Mouse (Mus musculus) heart, embryonic 12.5 days (tissue): ENCODE measurements around the gene Artn. TPM values are rescaled to one million over a fixed set of nuclear protein-coding genes. Genes with fewer than 3 reads are reported as not detected.
A peak's percentile ranks its signal among the peaks of the same experiment; 100 is the strongest.

Source experiments
- ATAC-seq: fragments of 200-750 bp; cut with Nextera tagmentation; 2 replicates; pipeline ENCODE4 v1.8.0; 2017; ENCODE audit warnings: moderate TSS enrichment, moderate library complexity; ENCODE audit not compliant: insufficient number of reproducible peaks, low FRiP score
- H3K27ac ChIP-seq: fragments of 300-500 bp; sonication (generic); 2 replicates; pipeline ENCODE4 v1.5.1; 2016; ENCODE audit warnings: mild to moderate bottlenecking, moderate library complexity; ENCODE audit not compliant: poor library complexity, severe bottlenecking
- H3K27me3 ChIP-seq: fragments of 300-500 bp; sonication (generic); replicated peaks from 2 replicates; pipeline ENCODE4 v1.6.1; 2016; ENCODE audit warnings: mild to moderate bottlenecking, moderate library complexity
- H3K36me3 ChIP-seq: fragments of 300-500 bp; sonication (generic); 2 replicates; pipeline ENCODE4 v1.6.1; 2016; ENCODE audit warnings: mild to moderate bottlenecking, moderate library complexity
- H3K4me1 ChIP-seq: fragments of 300-500 bp; sonication (generic); replicated peaks from 2 replicates; pipeline ENCODE4 v1.6.1; 2016; ENCODE audit warnings: mild to moderate bottlenecking
- H3K4me2 ChIP-seq: fragments of 300-500 bp; sonication (generic); 2 replicates; pipeline ENCODE4 v1.6.1; 2016; ENCODE audit warnings: mild to moderate bottlenecking, moderate library complexity
- H3K4me3 ChIP-seq: fragments of 300-500 bp; sonication (generic); 2 replicates; pipeline ENCODE4 v1.5.1; 2016; ENCODE audit warnings: mild to moderate bottlenecking
- H3K9ac ChIP-seq: fragments of 300-500 bp; sonication (generic); 2 replicates; pipeline ENCODE4 v1.6.1; 2016; ENCODE audit warnings: mild to moderate bottlenecking, moderate library complexity
- H3K9me3 ChIP-seq: fragments of 300-500 bp; sonication (generic); replicated peaks from 2 replicates; pipeline ENCODE4 v1.6.1; 2016; ENCODE audit warnings: mild to moderate bottlenecking, moderate library complexity
- WGBS: fragments of 180-500 bp; shearing (Covaris S2); methylation state at CpG from one replicate; pipeline ENCODE4 v1.1.7; 2016; 5-methylcytosine and 5-hydroxymethylcytosine counted together
- polyA plus RNA-seq: library from polyadenylated mRNA; unstranded; fragments of >200 nt; fragmentation: Nextera tagmentation; extraction: Ambion mirVana; gene quantifications from 2 replicates; pipeline ENCODE4 v1.2.1, GENCODE M21; 2016

Gene Artn
- polyA plus RNA-seq, 1 experiment from 2014 or later: 0.70 TPM

- Histone ChIP-seq H3K36me3 (peaks cover 35% of the 10 kb centered on the region), H3K9ac (no peak overlapping the region), H3K27me3 (no peaks in the 10 kb centered on the region), H3K27ac (no peak overlapping the region), H3K4me2 (no peak overlapping the region), H3K4me1 (peaks cover 17% of the 10 kb centered on the region), H3K9me3 (no peaks in the 10 kb centered on the region), H3K4me3 (no peak overlapping the region)
- 80% methylated on average over 15 of the region's 15 CpGs for WGBS
- no peak for ATAC-seq
These were observed 40.1 kb downstream of the Artn start for GRCm38 (mm10) chr4:117889471-117889870.

- Histone ChIP-seq H3K9me3 (no peaks in the 10 kb centered on the region), H3K27ac (no peak overlapping the region), H3K27me3 (no peaks in the 10 kb centered on the region), H3K4me1 (peaks cover 24% of the 10 kb centered on the region), H3K36me3 (peaks cover 34% of the 10 kb centered on the region), H3K4me3 (no peak overlapping the region; the same call in 1 of the 2 replicates), H3K4me2 (peak overlapping the region; percentile 82), H3K9ac (no peak overlapping the region; the same call in 1 of the 2 replicates)
- no peak for ATAC-seq
- WGBS: 65% methylated on average over 2 of the region's 2 CpGs
These were observed 41.6 kb downstream of the Artn start for GRCm38 (mm10) chr4:117887920-117888319.

- peak; percentile 95 for ATAC-seq
- H3K4me3 ChIP-seq: peak within 1 kb of the TSS; percentile 94
- peak within 1 kb of the TSS; percentile 82 for H3K4me2 ChIP-seq
- peaks cover 31% of the 10 kb centered on the region for H3K4me1 ChIP-seq
- 0% methylated on average over 37 of the region's 37 CpGs for WGBS
- H3K27ac ChIP-seq: peak within 1 kb of the TSS; percentile 24
- H3K9me3 ChIP-seq: no peaks in the 10 kb centered on the region
- H3K36me3 ChIP-seq: peaks cover 34% of the 10 kb centered on the region
- H3K27me3 ChIP-seq: no peaks in the 10 kb centered on the region
- peak within 1 kb of the TSS; percentile 91 for H3K9ac ChIP-seq
These were observed 42.4 kb downstream of the Artn start, which contains the start of gene Atp6v0b for GRCm38 (mm10) chr4:117887133-117887532. Gene Atp6v0b (minus strand): TSS chr4:117887333.

- Histone ChIP-seq H3K9me3 (no peaks in the 10 kb centered on the region), H3K36me3 (peaks cover 34% of the 10 kb centered on the region), H3K4me1 (peaks cover 32% of the 10 kb centered on the region), H3K4me3 (peak overlapping the region; percentile 94), H3K27ac (peak overlapping the region; percentile 24), H3K4me2 (peak overlapping the region; percentile 82), H3K27me3 (no peaks in the 10 kb centered on the region), H3K9ac (peak overlapping the region; percentile 91)
- ATAC-seq: peak; percentile 30
- WGBS: 1% methylated on average over 24 of the region's 24 CpGs
These were observed 42.9 kb downstream of the Artn start for GRCm38 (mm10) chr4:117886644-117887043.

- peak overlapping the region; percentile 91 for H3K9ac ChIP-seq
- H3K36me3 ChIP-seq: peaks cover 35% of the 10 kb centered on the region
- 83% methylated on average over 9 of the region's 9 CpGs for WGBS
These were observed 43.6 kb downstream of the Artn start for GRCm38 (mm10) chr4:117885994-117886393.

GRCm38 (mm10) chr4:117885093-117885492, 44.5 kb downstream of the Artn start:
- Histone ChIP-seq H3K4me1 (peaks cover 25% of the 10 kb centered on the region), H3K27ac (no peak overlapping the region), H3K36me3 (peaks cover 44% of the 10 kb centered on the region), H3K9me3 (no peaks in the 10 kb centered on the region), H3K27me3 (no peaks in the 10 kb centered on the region), H3K4me2 (no peak overlapping the region), H3K9ac (no peak overlapping the region), H3K4me3 (no peak overlapping the region)
- 90% methylated on average over 10 of the region's 10 CpGs for WGBS
- no peak for ATAC-seq

More at GRCm38 (mm10) chr4:117885994-117886393, 43.6 kb downstream of the Artn start:
- no peak overlapping the region for H3K27ac ChIP-seq
- ATAC-seq: no peak
- H3K4me2 ChIP-seq: peak overlapping the region; percentile 82
- H3K9me3 ChIP-seq: no peaks in the 10 kb centered on the region
- peaks cover 28% of the 10 kb centered on the region for H3K4me1 ChIP-seq
- peak overlapping the region; percentile 94 for H3K4me3 ChIP-seq
- no peaks in the 10 kb centered on the region for H3K27me3 ChIP-seq

GRCm38 (mm10) chr4:117884146-117884545, 45.4 kb downstream of the Artn start:
- H3K9ac ChIP-seq: peak overlapping the region; percentile 93
- peak overlapping the region; percentile 96; the same call in 1 of the 2 replicates for H3K4me3 ChIP-seq

GRCm38 (mm10) chr4:117882701-117883691, 46.6 kb downstream of the Artn start, which contains the start of gene B4galt2:
Gene B4galt2 (minus strand): TSS chr4:117883487.
- peaks cover 38% of the 10 kb centered on the region for H3K36me3 ChIP-seq

More at GRCm38 (mm10) chr4:117884146-117884545, 45.4 kb downstream of the Artn start:
- H3K9me3 ChIP-seq: no peaks in the 10 kb centered on the region
- H3K4me2 ChIP-seq: peak overlapping the region; percentile 94
- H3K36me3 ChIP-seq: peaks cover 42% of the 10 kb centered on the region
- 94% methylated on average over 1 of the region's 1 CpGs for whole genome bisulfite sequencing
- H3K27ac ChIP-seq: no peak overlapping the region
- H3K4me1 ChIP-seq: peaks cover 25% of the 10 kb centered on the region
- H3K27me3 ChIP-seq: no peaks in the 10 kb centered on the region
- no peak for ATAC-seq

GRCm38 (mm10) chr4:117878703-117879102, 50.9 kb downstream of the Artn start:
- WGBS: 63% methylated on average over 5 of the region's 5 CpGs
- Histone ChIP-seq H3K4me3 (no peak overlapping the region), H3K36me3 (peaks cover 50% of the 10 kb centered on the region), H3K4me2 (no peak overlapping the region), H3K9ac (no peak overlapping the region; the same call in 1 of the 2 replicates), H3K27ac (no peak overlapping the region), H3K9me3 (no peaks in the 10 kb centered on the region), H3K4me1 (peaks cover 10% of the 10 kb centered on the region), H3K27me3 (no peaks in the 10 kb centered on the region)
- ATAC-seq: no peak

More at GRCm38 (mm10) chr4:117882701-117883691, 46.6 kb downstream of the Artn start, which contains the start of gene B4galt2:
- H3K4me3 ChIP-seq: peak within 1 kb of the TSS; percentile 96
- peak within 1 kb of the TSS; percentile 93 for H3K9ac ChIP-seq
- H3K27me3 ChIP-seq: no peaks in the 10 kb centered on the region
- H3K9me3 ChIP-seq: no peaks in the 10 kb centered on the region
- peak within 1 kb of the TSS; percentile 94 for H3K4me2 ChIP-seq
- peaks cover 25% of the 10 kb centered on the region for H3K4me1 ChIP-seq
- ATAC-seq: peak; percentile 43
- peak within 1 kb of the TSS; percentile 57; the same call in 1 of the 2 replicates for H3K27ac ChIP-seq
- WGBS: under 1% methylated on average over 50 of the region's 103 CpGs

GRCm38 (mm10) chr4:117878301-117878700, 51.3 kb downstream of the Artn start:
- Histone ChIP-seq H3K27me3 (no peaks in the 10 kb centered on the region), H3K4me3 (no peak overlapping the region), H3K4me1 (peaks cover 8% of the 10 kb centered on the region), H3K4me2 (no peak overlapping the region), H3K9me3 (no peaks in the 10 kb centered on the region), H3K36me3 (peaks cover 54% of the 10 kb centered on the region), H3K9ac (no peak overlapping the region), H3K27ac (no peak overlapping the region)
- no peak for ATAC-seq
- WGBS: 47% methylated on average over 10 of the region's 10 CpGs
